Mouse (Mus musculus): ENCODE measurements around the gene Srp54c. TPM values are rescaled to one million over a fixed set of nuclear protein-coding genes. Genes with fewer than 3 reads are reported as not detected.

Gene Srp54c
- polyA plus RNA-seq, 1 experiment from 2014 or later = 54.2 TPM

DNA sequence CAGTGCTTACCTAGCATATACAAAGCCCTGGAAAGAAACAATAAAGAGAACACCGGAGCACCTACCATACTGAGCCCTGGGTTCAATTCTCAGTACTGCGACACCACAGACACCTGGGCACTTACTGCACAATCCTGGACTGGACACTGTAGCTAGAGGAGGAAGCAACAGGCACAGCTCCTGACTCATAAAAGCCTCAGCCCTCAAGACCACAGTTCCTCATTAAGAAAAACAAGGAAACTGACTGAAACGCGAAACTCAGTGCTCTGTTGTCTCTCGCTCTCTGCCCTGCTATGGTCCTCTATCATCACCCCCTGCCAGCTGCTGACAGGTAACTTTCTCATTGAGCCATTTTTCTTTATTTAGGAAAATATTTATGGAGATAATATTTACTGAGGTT, 69.4 kb downstream of the Srp54c start, which contains the start of gene 1110008L16Rik:
1110008L16Rik (plus strand) TSS at position 242 of the 400 bp plus-strand sequence.
- H3K9me3 ChIP-seq = no peaks in the 10 kb centered on the region
- H3K27ac ChIP-seq (replicated peaks) = no peak within 1 kb of the TSS
- H3K27me3 ChIP-seq (replicated peaks; ENCODE audit: low read depth, poor library complexity, severe bottlenecking) = no peaks in the 10 kb centered on the region
- H3K4me1 ChIP-seq = peaks cover 30% of the 10 kb centered on the region
- 85% methylated on average over 5 of the region's 5 CpGs for WGBS
- no peak for DNase-seq (ENCODE audit: low spot score)
- H3K4me3 ChIP-seq = no peak within 1 kb of the TSS
- H3K36me3 ChIP-seq (replicated peaks) = peaks cover 55% of the 10 kb centered on the region

DNA sequence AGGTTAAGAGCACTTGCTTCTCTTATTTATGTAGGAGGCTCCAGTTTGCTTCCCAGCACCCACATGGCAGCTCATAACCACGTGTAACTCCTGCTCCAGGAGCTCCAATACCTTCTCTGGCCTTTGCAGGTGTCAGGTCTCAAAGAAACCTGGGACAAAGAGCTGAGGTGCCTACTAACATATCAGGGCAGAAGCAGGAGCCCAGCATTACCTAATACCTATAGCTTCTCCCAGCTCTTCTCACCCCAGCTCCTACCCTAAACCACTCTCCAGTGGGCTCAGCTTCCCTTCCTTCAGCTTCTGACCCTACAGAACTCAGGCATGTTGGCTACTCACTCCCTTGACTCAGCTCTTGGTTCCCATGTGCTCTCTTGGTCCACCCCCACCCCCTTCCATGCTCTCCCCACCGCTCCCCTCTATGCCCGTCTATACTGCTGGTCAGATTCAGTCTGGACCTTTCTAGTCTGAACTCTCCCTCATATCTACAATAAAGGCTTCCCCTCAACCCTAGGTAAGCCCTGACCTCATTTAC, 70.9 kb downstream of the Srp54c start:
- Histone ChIP-seq H3K27ac (replicated peaks) (peak overlapping the region; percentile 96), H3K4me3 (peak overlapping the region; percentile 67), H3K27me3 (replicated peaks; ENCODE audit: low read depth, poor library complexity, severe bottlenecking) (no peaks in the 10 kb centered on the region), H3K4me1 (peaks cover 30% of the 10 kb centered on the region), H3K9me3 (no peaks in the 10 kb centered on the region), H3K36me3 (replicated peaks) (peaks cover 48% of the 10 kb centered on the region)
- no peak for DNase-seq (ENCODE audit: low spot score)
- WGBS = 88% methylated on average over 3 of the region's 3 CpGs

DNA sequence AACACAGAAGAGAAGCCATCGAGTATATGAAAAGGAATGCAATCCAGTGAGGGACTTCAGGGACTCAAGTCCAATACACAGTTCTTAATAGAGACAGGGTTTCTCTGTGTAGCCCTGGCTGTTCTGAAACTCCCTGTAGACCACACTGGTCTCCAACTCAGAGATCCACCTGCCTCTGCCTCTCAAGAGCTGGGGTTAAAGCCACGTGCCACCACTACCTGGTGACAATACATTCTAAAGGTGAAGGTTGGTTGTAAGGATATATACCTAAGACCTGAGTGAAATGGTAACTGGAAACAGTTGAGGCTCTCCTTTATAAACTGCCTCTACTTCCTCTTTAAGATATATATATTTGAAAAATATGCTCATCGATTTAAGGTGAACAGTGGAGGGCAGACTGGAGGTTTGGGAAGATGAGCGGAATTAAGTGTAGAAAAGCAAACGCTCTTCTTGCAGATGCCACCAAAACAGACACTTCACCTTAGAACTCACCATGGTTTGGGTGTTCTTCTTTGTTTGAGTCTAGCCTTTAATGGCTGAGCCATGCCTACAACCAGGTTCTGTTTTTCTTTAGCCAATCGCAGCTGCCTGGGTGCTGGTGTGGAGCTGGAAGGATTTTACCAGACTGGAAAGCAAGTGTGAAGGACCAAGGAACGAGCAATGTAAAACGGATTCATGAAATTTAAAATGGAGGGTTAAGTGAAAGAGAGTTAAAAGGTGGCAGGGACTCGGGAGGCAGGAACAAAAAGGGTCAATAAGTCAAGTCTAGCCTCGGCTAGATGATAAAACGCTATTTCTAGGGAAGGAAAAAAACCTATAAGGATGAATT, 71.7 kb downstream of the Srp54c start:
- H3K4me1 ChIP-seq = peaks cover 30% of the 10 kb centered on the region
- peaks cover 48% of the 10 kb centered on the region for H3K36me3 ChIP-seq (replicated peaks)
- H3K27me3 ChIP-seq (replicated peaks; ENCODE audit: low read depth, poor library complexity, severe bottlenecking) = no peaks in the 10 kb centered on the region
- WGBS = 54% methylated on average over 11 of the region's 11 CpGs
- H3K27ac ChIP-seq (replicated peaks) = peak overlapping the region; percentile 96
- 0 out of 2 replicates have a peak, but pooled peaks cover 3% of the 10 kb centered on the region for H3K9me3 ChIP-seq
- peak overlapping the region; percentile 67 for H3K4me3 ChIP-seq
- DNase-seq (ENCODE audit: low spot score) = peak; percentile 37

DNA sequence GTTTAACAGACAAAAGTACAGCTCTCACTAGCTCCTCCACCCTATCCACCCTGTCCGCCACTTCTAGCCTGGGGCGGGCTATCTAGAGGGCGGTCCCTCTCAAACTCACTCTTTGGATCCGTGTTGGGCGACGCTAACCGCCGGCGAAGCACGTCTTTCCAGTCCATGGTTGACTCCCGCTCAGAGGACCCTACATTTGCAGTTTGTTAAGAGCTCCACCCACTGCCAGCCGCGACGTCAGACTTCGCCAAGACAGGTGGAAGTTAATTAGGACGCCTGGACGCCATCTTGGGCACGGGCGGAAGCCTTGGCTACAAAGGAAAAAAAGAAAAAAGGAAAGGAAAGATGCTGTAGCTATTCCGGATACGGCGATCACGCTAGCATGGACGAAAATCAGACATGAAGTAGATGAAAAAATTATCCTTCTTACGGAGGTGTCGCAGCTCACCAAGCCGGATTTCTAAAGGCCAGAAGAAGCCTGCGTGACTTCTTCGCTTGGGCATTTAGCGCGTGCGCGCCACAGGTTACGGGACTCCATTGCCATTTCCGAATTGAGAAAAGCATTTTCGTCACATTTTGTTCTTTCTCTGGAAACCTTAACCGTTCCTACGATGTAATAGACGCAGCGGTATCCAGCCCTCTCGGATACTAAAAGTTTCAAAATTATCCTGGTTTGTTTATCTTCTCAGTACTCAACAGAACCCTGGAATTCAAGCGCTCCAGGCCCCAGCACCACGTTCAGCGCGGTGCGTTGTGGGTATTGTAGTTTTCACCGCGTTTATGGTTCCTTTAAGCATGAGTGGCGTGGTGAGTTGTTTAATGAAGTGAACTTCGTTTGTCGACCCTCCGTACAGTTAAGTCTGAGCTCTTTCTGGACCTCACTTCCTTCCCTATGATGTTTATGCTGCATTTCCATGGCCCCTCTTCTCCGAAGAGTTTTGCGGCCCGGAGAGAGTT, 72.8 kb downstream of the Srp54c start, which contains the start of gene Ppp2r3c:
Ppp2r3c (minus strand) TSS at position 514 of the 957 bp plus-strand sequence.
- H3K27ac ChIP-seq (replicated peaks) = peak within 1 kb of the TSS; percentile 96

DNA sequence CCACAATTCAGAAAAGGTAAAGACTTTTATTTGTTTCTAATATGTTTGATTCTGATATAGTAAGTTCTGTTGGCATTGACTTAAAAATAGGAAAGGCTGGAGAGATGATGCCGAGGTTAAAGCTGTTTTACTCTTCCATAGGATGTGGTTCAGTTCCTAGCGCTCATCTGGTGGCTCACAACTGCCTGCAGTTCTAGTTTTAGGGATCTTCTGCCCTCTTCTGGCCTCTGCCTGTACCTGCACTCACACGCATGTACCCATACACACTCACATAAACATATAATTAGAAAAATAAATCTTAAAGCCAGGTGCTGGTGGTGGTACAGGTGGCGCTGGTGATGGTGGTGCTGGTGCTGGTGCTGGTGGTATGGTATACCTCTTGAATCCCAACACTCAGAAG, 76.4 kb downstream of the Srp54c start:
- Histone ChIP-seq H3K4me3 (no peak overlapping the region), H3K27ac (replicated peaks) (no peak overlapping the region), H3K9me3 (0 out of 2 replicates have a peak, but pooled peaks cover 3% of the 10 kb centered on the region), H3K27me3 (replicated peaks; ENCODE audit: low read depth, poor library complexity, severe bottlenecking) (no peaks in the 10 kb centered on the region), H3K36me3 (replicated peaks) (peaks cover 50% of the 10 kb centered on the region), H3K4me1 (peaks cover 16% of the 10 kb centered on the region)
- DNase-seq (ENCODE audit: low spot score) = no peak
- 93% methylated on average over 4 of the region's 4 CpGs for WGBS

More for the DNA sequence above, 72.8 kb downstream of the Srp54c start, which contains the start of gene Ppp2r3c:
- WGBS = under 1% methylated on average over 55 of the region's 55 CpGs
- H3K9me3 ChIP-seq = 0 out of 2 replicates have a peak, but pooled peaks cover 3% of the 10 kb centered on the region
- no peaks in the 10 kb centered on the region for H3K27me3 ChIP-seq (replicated peaks; ENCODE audit: low read depth, poor library complexity, severe bottlenecking)
- peaks cover 30% of the 10 kb centered on the region for H3K4me1 ChIP-seq
- H3K4me3 ChIP-seq = peak within 1 kb of the TSS; percentile 67
- peaks cover 46% of the 10 kb centered on the region for H3K36me3 ChIP-seq (replicated peaks)
- peak; percentile 93 for DNase-seq (ENCODE audit: low spot score)

DNA sequence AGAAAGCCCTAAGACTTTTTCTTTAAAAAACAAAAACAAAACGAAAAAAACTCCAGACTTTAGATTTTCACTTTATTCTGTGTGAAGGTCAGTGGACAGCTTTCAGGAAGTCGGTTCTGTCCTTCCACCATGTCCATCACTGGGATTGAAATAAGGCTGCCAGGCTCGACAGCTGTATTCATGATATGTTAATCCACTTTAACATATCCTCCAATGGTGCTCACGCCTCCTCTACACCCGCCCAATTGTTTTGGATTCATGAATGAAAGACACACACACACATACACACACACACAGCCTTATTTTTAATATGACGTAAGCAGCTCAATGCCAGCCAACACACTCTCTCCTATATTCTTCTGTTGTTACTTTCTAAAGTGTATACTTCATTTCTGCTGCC, 77.6 kb downstream of the Srp54c start:
- WGBS = 89% methylated on average over 6 of the region's 6 CpGs
- Histone ChIP-seq H3K27ac (replicated peaks) (no peak overlapping the region), H3K4me1 (peaks cover 14% of the 10 kb centered on the region), H3K36me3 (replicated peaks) (peaks cover 54% of the 10 kb centered on the region), H3K27me3 (replicated peaks; ENCODE audit: low read depth, poor library complexity, severe bottlenecking) (no peaks in the 10 kb centered on the region), H3K4me3 (no peak overlapping the region), H3K9me3 (0 out of 2 replicates have a peak, but pooled peaks cover 3% of the 10 kb centered on the region)
- no peak for DNase-seq (ENCODE audit: low spot score)

DNA sequence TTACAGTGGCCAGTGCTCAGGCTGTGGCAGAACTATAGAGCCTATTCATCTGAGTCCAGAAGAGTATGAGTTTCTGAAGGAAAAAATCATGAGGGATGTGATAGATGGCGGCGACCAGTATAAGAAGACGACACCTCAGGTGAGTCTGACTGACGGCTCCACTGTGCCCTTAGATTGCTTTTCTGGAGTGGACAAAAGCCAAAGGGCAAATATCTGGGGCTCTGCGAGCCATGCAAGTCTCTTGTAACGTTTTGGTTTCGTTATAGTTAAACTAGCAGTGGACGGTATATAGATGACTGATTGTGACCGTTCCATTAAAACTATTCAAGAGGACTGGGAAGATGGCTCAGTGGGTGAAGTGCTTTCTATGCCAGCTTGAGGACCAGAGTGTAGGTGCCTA, 78.8 kb downstream of the Srp54c start:
- no peak overlapping the region for H3K4me3 ChIP-seq
- H3K27me3 ChIP-seq (replicated peaks; ENCODE audit: low read depth, poor library complexity, severe bottlenecking) = no peaks in the 10 kb centered on the region
- H3K9me3 ChIP-seq = 0 out of 2 replicates have a peak, but pooled peaks cover 3% of the 10 kb centered on the region
- H3K4me1 ChIP-seq = peaks cover 12% of the 10 kb centered on the region
- no peak overlapping the region for H3K27ac ChIP-seq (replicated peaks)
- H3K36me3 ChIP-seq (replicated peaks) = peaks cover 54% of the 10 kb centered on the region
- 92% methylated on average over 9 of the region's 9 CpGs for WGBS
- DNase-seq (ENCODE audit: low spot score) = no peak

DNA sequence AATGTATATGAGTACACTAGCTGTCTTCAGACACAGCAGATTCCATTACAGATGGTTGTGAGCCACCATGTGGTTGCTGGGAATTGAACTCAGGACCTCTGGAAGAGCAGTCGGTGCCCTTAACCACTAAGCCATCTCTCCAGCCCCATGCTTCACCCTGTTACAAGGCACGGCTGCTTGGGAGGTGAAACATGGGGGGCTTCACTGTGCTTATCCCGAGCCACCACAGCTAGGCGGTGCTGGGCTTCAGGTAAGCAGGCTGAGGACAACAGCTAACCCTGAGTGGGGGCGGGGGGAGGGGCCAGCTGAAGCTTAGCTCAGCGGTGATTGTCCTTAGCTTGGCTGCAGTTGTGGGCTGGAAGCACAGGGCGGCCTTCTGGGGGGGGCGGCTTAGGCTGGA, 79.5 kb downstream of the Srp54c start:
- no peak for DNase-seq (ENCODE audit: low spot score)
- no peak overlapping the region for H3K27ac ChIP-seq (replicated peaks)
- H3K27me3 ChIP-seq (replicated peaks; ENCODE audit: low read depth, poor library complexity, severe bottlenecking) = no peaks in the 10 kb centered on the region
- WGBS = 72% methylated on average over 8 of the region's 8 CpGs
- 0 out of 2 replicates have a peak, but pooled peaks cover 3% of the 10 kb centered on the region for H3K9me3 ChIP-seq
- peaks cover 61% of the 10 kb centered on the region for H3K36me3 ChIP-seq (replicated peaks)
- H3K4me1 ChIP-seq = peaks cover 8% of the 10 kb centered on the region; the same call in 1 of the 2 replicates
- no peak overlapping the region for H3K4me3 ChIP-seq

DNA sequence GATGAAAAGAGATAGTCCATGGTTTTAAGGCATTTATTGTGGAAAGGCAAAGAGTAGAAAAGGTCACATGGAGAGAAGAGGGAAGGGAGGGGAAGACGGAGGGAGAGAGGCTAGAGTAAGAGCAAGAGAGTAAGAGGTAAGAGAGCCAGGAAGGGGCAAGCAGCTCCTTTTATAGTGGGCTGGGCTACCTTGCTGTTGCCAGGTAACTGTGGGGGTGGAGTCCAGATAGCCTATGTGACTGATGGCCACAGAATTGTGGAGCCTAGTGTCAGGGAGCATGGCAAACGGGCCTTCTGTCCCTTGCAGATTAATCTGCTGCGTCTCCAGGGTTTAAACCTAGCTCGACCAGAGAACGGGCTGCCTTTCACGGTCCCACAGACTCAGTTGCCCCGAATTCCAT, 81.9 kb downstream of the Srp54c start:
- peaks cover 8% of the 10 kb centered on the region; the same call in 1 of the 2 replicates for H3K4me1 ChIP-seq
- H3K27me3 ChIP-seq (replicated peaks; ENCODE audit: low read depth, poor library complexity, severe bottlenecking) = no peaks in the 10 kb centered on the region
- no peaks in the 10 kb centered on the region for H3K9me3 ChIP-seq
- no peak for DNase-seq (ENCODE audit: low spot score)
- H3K27ac ChIP-seq (replicated peaks) = no peak overlapping the region
- 88% methylated on average over 7 of the region's 7 CpGs for WGBS
- H3K36me3 ChIP-seq (replicated peaks) = peaks cover 54% of the 10 kb centered on the region
- H3K4me3 ChIP-seq = no peak overlapping the region

Other genes with a start within 250 kb of the Srp54c start
- gene Gm20403, start 243.6 kb upstream of the Srp54c start, polyA plus RNA-seq (2016; fragmentation: Nextera tagmentation; extraction: Ambion mirVana) = not detected in 2 replicates
- gene Baz1a, start 215.8 kb upstream of the Srp54c start, polyA plus RNA-seq (2016; fragmentation: Nextera tagmentation; extraction: Ambion mirVana) = 34.5 and 38.0 TPM in 2 replicates
- gene 2700097O09Rik, start 150.1 kb upstream of the Srp54c start, polyA plus RNA-seq (2016; fragmentation: Nextera tagmentation; extraction: Ambion mirVana) = 45.6 and 49.1 TPM in 2 replicates
- 144 and 156 TPM in 2 replicates for gene Srp54a, start 149.9 kb upstream of the Srp54c start, polyA plus RNA-seq (2016; fragmentation: Nextera tagmentation; extraction: Ambion mirVana)
- gene Fam177a, start 105.7 kb upstream of the Srp54c start, polyA plus RNA-seq (2016; fragmentation: Nextera tagmentation; extraction: Ambion mirVana) = 9.6 and 10.1 TPM in 2 replicates
- 40.9 and 46.3 TPM in 2 replicates for gene Srp54b, start 75.1 kb upstream of the Srp54c start, polyA plus RNA-seq (2016; fragmentation: Nextera tagmentation; extraction: Ambion mirVana)
- gene 1700047I17Rik2, start 30.6 kb upstream of the Srp54c start, polyA plus RNA-seq (2016; fragmentation: Nextera tagmentation; extraction: Ambion mirVana) = 5.1 and 7.6 TPM in 2 replicates
- 18.9 and 19.6 TPM in 2 replicates for gene 1110008L16Rik, start 69.4 kb downstream of the Srp54c start, polyA plus RNA-seq (2016; fragmentation: Nextera tagmentation; extraction: Ambion mirVana)
- gene Ppp2r3c, start 72.8 kb downstream of the Srp54c start, polyA plus RNA-seq (2016; fragmentation: Nextera tagmentation; extraction: Ambion mirVana) = 22.2 and 23.0 TPM in 2 replicates
- 510 and 513 TPM in 2 replicates for gene Psma6, start 154.1 kb downstream of the Srp54c start, polyA plus RNA-seq (2016; fragmentation: Nextera tagmentation; extraction: Ambion mirVana)